Mouse (Mus musculus) limb, embryonic 15.5 days (tissue): ENCODE data around the gene Cfap61. TPM values are rescaled to one million over a fixed set of nuclear protein-coding genes. Genes with fewer than 3 reads are reported as not detected.

Experiments used
- ATAC-seq: fragments of 200-750 bp; cut with Nextera tagmentation; 2 replicates; pipeline ENCODE4 v1.8.0; 2017; ENCODE audit warnings: low read depth, moderate TSS enrichment; ENCODE audit not compliant: insufficient number of reproducible peaks, low FRiP score, low TSS enrichment
- H3K27ac ChIP-seq: fragments of 300-500 bp; sonication (generic); 2 replicates; pipeline ENCODE4 v1.5.1; 2015; ENCODE audit warnings: moderate library complexity, mild to moderate bottlenecking, inconsistent platforms
- H3K27me3 ChIP-seq: fragments of 300-500 bp; sonication (generic); 2 replicates; pipeline ENCODE4 v1.6.1; 2015; ENCODE audit warnings: inconsistent platforms
- H3K36me3 ChIP-seq: fragments of 300-500 bp; sonication (generic); 2 replicates; pipeline ENCODE4 v1.6.1; 2015; ENCODE audit warnings: inconsistent platforms
- H3K4me1 ChIP-seq: fragments of 300-500 bp; sonication (generic); 2 replicates; pipeline ENCODE4 v1.6.1; 2015; ENCODE audit warnings: inconsistent platforms
- H3K4me2 ChIP-seq: fragments of 300-500 bp; sonication (generic); 2 replicates; pipeline ENCODE4 v1.6.1; 2015; ENCODE audit warnings: mild to moderate bottlenecking, inconsistent platforms
- H3K4me3 ChIP-seq: fragments of 300-500 bp; sonication (generic); 2 replicates; pipeline ENCODE4 v1.5.1; 2015; ENCODE audit warnings: mild to moderate bottlenecking, inconsistent platforms
- H3K9ac ChIP-seq: fragments of 300-500 bp; sonication (generic); 2 replicates; pipeline ENCODE4 v1.6.1; 2015; ENCODE audit warnings: inconsistent platforms
- H3K9me3 ChIP-seq: fragments of 300-500 bp; sonication (generic); 2 replicates; pipeline ENCODE4 v1.6.1; 2016; ENCODE audit warnings: inconsistent platforms
- WGBS: fragments of 180-500 bp; shearing (Covaris S2); methylation state at CpG from one replicate; pipeline ENCODE4 v1.1.7; 2015; 5-methylcytosine and 5-hydroxymethylcytosine counted together
- polyA plus RNA-seq: library from polyadenylated mRNA; unstranded; fragments of >200 nt; fragmentation: Nextera tagmentation; extraction: Ambion mirVana; gene quantifications from 2 replicates; pipeline ENCODE4 v1.2.1, GENCODE M21; 2015

Gene Cfap61
- polyA plus RNA-seq, 1 experiment from 2014 or later, result 0.20 TPM

GRCm38 (mm10) chr2:146147306-146147705 is 212.7 kb downstream of the Cfap61 start:
- no peak for ATAC-seq
- H3K4me1 ChIP-seq, result no peaks in the 10 kb centered on the region
- H3K9ac ChIP-seq, result no peak overlapping the region
- H3K36me3 ChIP-seq, result no peaks in the 10 kb centered on the region
- H3K27me3 ChIP-seq, result no peaks in the 10 kb centered on the region
- no peak overlapping the region for H3K4me2 ChIP-seq
- no peaks in the 10 kb centered on the region for H3K9me3 ChIP-seq
- 86% methylated on average over 4 of the region's 4 CpGs for WGBS
- H3K4me3 ChIP-seq, result no peak overlapping the region
- H3K27ac ChIP-seq, result no peak overlapping the region

GRCm38 (mm10) chr2:146147801-146148200 is 213.2 kb downstream of the Cfap61 start:
- no peaks in the 10 kb centered on the region for H3K27me3 ChIP-seq
- no peak overlapping the region for H3K27ac ChIP-seq
- ATAC-seq, result no peak
- no peak overlapping the region for H3K4me3 ChIP-seq
- no peaks in the 10 kb centered on the region for H3K4me1 ChIP-seq
- WGBS, result 89% methylated on average over 5 of the region's 5 CpGs
- no peaks in the 10 kb centered on the region for H3K9me3 ChIP-seq
- no peak overlapping the region for H3K4me2 ChIP-seq
- no peaks in the 10 kb centered on the region for H3K36me3 ChIP-seq
- H3K9ac ChIP-seq, result no peak overlapping the region

- Histone ChIP-seq H3K4me2 (no peak overlapping the region), H3K36me3 (no peaks in the 10 kb centered on the region), H3K9ac (no peak overlapping the region), H3K4me1 (no peaks in the 10 kb centered on the region), H3K9me3 (no peaks in the 10 kb centered on the region), H3K4me3 (no peak overlapping the region), H3K27ac (no peak overlapping the region), H3K27me3 (no peaks in the 10 kb centered on the region)
- no peak for ATAC-seq
- WGBS, result 91% methylated on average over 15 of the region's 15 CpGs
These were observed 214.8 kb downstream of the Cfap61 start for GRCm38 (mm10) chr2:146149206-146149974.

GRCm38 (mm10) chr2:146168017-146168803 is 233.6 kb downstream of the Cfap61 start:
- ATAC-seq, result no peak; the same call in 1 of the 2 replicates
- WGBS, result 67% methylated on average over 14 of the region's 14 CpGs
- Histone ChIP-seq H3K36me3 (no peaks in the 10 kb centered on the region), H3K4me1 (no peaks in the 10 kb centered on the region), H3K4me2 (no peak overlapping the region), H3K27me3 (no peaks in the 10 kb centered on the region), H3K4me3 (no peak overlapping the region), H3K9me3 (no peaks in the 10 kb centered on the region), H3K9ac (no peak overlapping the region), H3K27ac (no peak overlapping the region)

- Histone ChIP-seq H3K4me3 (no peak overlapping the region), H3K27ac (no peak overlapping the region), H3K4me1 (no peaks in the 10 kb centered on the region), H3K9me3 (no peaks in the 10 kb centered on the region), H3K9ac (no peak overlapping the region), H3K4me2 (no peak overlapping the region), H3K27me3 (no peaks in the 10 kb centered on the region), H3K36me3 (no peaks in the 10 kb centered on the region)
- no peak for ATAC-seq
- 73% methylated on average over 7 of the region's 7 CpGs for WGBS
These were observed 234.9 kb downstream of the Cfap61 start for GRCm38 (mm10) chr2:146169492-146169891.

GRCm38 (mm10) chr2:146172106-146172505 is 237.5 kb downstream of the Cfap61 start:
- Histone ChIP-seq H3K4me1 (no peaks in the 10 kb centered on the region), H3K4me2 (no peak overlapping the region), H3K9ac (no peak overlapping the region), H3K27me3 (no peaks in the 10 kb centered on the region), H3K27ac (no peak overlapping the region), H3K9me3 (no peaks in the 10 kb centered on the region), H3K36me3 (no peaks in the 10 kb centered on the region), H3K4me3 (no peak overlapping the region)
- 38% methylated on average over 4 of the region's 4 CpGs for WGBS
- no peak for ATAC-seq

GRCm38 (mm10) chr2:146174173-146174572 is 239.6 kb downstream of the Cfap61 start:
- Histone ChIP-seq H3K4me2 (no peak overlapping the region), H3K9me3 (no peaks in the 10 kb centered on the region), H3K36me3 (no peaks in the 10 kb centered on the region), H3K4me1 (no peaks in the 10 kb centered on the region), H3K27me3 (no peaks in the 10 kb centered on the region), H3K27ac (no peak overlapping the region), H3K9ac (no peak overlapping the region), H3K4me3 (no peak overlapping the region)
- WGBS, result 80% methylated on average over 7 of the region's 7 CpGs
- ATAC-seq, result no peak

GRCm38 (mm10) chr2:146178718-146179117 is 244.1 kb downstream of the Cfap61 start:
- ATAC-seq, result no peak
- H3K4me1 ChIP-seq, result no peaks in the 10 kb centered on the region
- H3K9ac ChIP-seq, result no peak overlapping the region
- no peak overlapping the region for H3K4me2 ChIP-seq
- no peak overlapping the region for H3K4me3 ChIP-seq
- no peaks in the 10 kb centered on the region for H3K27me3 ChIP-seq
- H3K36me3 ChIP-seq, result no peaks in the 10 kb centered on the region
- no peak overlapping the region for H3K27ac ChIP-seq
- WGBS, result 72% methylated on average over 1 of the region's 1 CpGs
- no peaks in the 10 kb centered on the region for H3K9me3 ChIP-seq

- H3K4me2 ChIP-seq, result no peak overlapping the region
- 77% methylated on average over 24 of the region's 24 CpGs for WGBS
- H3K27ac ChIP-seq, result no peak overlapping the region
- no peaks in the 10 kb centered on the region for H3K9me3 ChIP-seq
- H3K4me1 ChIP-seq, result no peaks in the 10 kb centered on the region
- ATAC-seq, result no peak
- H3K9ac ChIP-seq, result no peak overlapping the region
- no peaks in the 10 kb centered on the region for H3K27me3 ChIP-seq
- no peak overlapping the region for H3K4me3 ChIP-seq
- no peaks in the 10 kb centered on the region for H3K36me3 ChIP-seq
These were observed 249.5 kb downstream of the Cfap61 start for GRCm38 (mm10) chr2:146183830-146184793.

GRCm38 (mm10) chr2:146196126-146196525 is 261.5 kb downstream of the Cfap61 start:
- no peaks in the 10 kb centered on the region for H3K27me3 ChIP-seq
- H3K27ac ChIP-seq, result no peak overlapping the region
- no peaks in the 10 kb centered on the region for H3K9me3 ChIP-seq
- WGBS, result 94% methylated on average over 11 of the region's 11 CpGs
- no peak overlapping the region for H3K4me2 ChIP-seq
- no peaks in the 10 kb centered on the region for H3K4me1 ChIP-seq
- H3K36me3 ChIP-seq, result no peaks in the 10 kb centered on the region
- ATAC-seq, result no peak
- no peak overlapping the region for H3K9ac ChIP-seq
- H3K4me3 ChIP-seq, result no peak overlapping the region

- Histone ChIP-seq H3K36me3 (no peaks in the 10 kb centered on the region), H3K27me3 (no peaks in the 10 kb centered on the region), H3K27ac (no peak overlapping the region), H3K4me3 (no peak overlapping the region), H3K4me1 (no peaks in the 10 kb centered on the region), H3K9me3 (no peaks in the 10 kb centered on the region), H3K9ac (no peak overlapping the region), H3K4me2 (no peak overlapping the region)
- 67% methylated on average over 7 of the region's 7 CpGs for whole genome bisulfite sequencing
- no peak for ATAC-seq
These were observed 263.4 kb downstream of the Cfap61 start for GRCm38 (mm10) chr2:146197947-146198346.
